Mouse (Mus musculus): ENCODE measurements at regions not wholly inside any gene's neighbourhood (a gene's known extent, or its start where the extent isn't known, plus 50 kb on each side); places are given as distances from the start of the nearest gene placed in this dataset.
A peak's percentile ranks its signal among the peaks of the same experiment; 100 is the strongest.

DNA sequence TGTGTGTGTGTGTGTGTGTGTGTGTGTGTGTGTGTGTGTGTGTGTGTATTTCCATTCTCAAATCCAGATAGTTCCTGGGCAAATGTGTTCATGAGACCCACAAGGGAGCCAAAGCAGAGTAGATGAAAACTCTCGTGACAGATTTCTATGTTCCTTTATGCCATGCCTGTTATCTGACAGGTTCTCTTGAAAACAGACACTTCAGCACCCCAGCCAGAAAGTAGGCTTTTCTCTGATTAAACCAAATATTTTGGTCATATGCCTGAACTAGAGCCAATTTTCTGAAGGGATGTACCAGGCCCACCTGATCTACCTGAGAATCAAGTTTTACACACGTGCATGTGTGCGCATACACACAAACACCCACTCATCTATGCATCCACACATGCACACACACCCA lies 95.5 kb downstream of the Psat1 start:
- ATAC-seq (ENCODE audit: low FRiP score): no peak
- no peaks in the 10 kb centered on the region for H3K27me3 ChIP-seq (replicated peaks)
- H3K36me3 ChIP-seq: no peaks in the 10 kb centered on the region
- H3K27ac ChIP-seq (replicated peaks): no peak overlapping the region
- no peaks in the 10 kb centered on the region for H3K9me3 ChIP-seq (replicated peaks)
- no peak overlapping the region for H3K9ac ChIP-seq (replicated peaks)
- no peak overlapping the region for H3K4me2 ChIP-seq
- 96% methylated on average over 3 of the region's 3 CpGs for WGBS
- H3K4me1 ChIP-seq: no peaks in the 10 kb centered on the region
- H3K4me3 ChIP-seq (replicated peaks): no peak overlapping the region

DNA sequence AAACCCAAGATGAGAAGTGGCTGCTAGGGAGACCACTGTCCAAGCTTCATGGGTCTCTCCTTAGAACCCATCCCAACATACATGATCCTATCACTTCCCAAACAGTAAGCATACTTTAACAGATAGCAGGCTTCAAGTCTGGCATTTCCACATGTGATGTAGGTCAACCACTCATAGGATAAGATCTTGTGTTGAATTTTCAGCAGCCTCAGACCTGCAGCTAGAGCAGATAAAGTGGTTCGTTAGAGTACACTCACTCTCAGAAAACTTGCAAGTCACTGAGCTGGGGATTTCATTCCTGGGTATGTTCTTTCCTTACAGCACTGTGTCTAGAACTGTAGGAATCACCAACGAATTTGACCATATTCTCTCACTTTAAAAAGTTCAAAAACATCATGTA lies 96.4 kb downstream of the Psat1 start:
- Histone ChIP-seq H3K4me3 (replicated peaks) (no peak overlapping the region), H3K9ac (replicated peaks) (no peak overlapping the region), H3K27ac (replicated peaks) (no peak overlapping the region), H3K27me3 (replicated peaks) (no peaks in the 10 kb centered on the region), H3K9me3 (replicated peaks) (no peaks in the 10 kb centered on the region), H3K4me1 (no peaks in the 10 kb centered on the region), H3K4me2 (no peak overlapping the region), H3K36me3 (no peaks in the 10 kb centered on the region)
- 69% methylated on average over 2 of the region's 2 CpGs for WGBS
- no peak for ATAC-seq (ENCODE audit: low FRiP score)

DNA sequence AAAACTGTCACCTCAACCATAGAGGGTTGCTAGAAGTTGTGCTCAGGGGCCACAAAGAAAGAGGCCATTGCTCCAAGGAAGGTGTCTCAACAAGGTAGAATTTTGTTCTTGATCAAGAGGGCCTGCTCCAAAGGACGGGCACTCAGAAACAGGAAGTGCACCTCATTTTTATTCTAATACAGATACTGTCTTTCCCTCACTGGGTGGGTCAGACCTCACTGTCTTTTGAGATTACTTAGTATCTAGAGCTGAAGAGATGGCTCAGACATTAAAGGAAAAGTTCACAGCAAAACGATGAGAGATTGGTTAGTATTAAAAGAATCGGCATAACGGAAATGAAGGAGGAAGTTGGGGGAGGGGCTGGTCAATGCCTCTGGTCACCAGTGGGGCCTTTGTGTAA lies 97.9 kb downstream of the Psat1 start:
- Histone ChIP-seq H3K36me3 (no peaks in the 10 kb centered on the region), H3K9ac (replicated peaks) (no peak overlapping the region), H3K4me1 (no peaks in the 10 kb centered on the region), H3K9me3 (replicated peaks) (no peaks in the 10 kb centered on the region), H3K27me3 (replicated peaks) (no peaks in the 10 kb centered on the region), H3K27ac (replicated peaks) (no peak overlapping the region), H3K4me2 (no peak overlapping the region), H3K4me3 (replicated peaks) (no peak overlapping the region)
- WGBS: 91% methylated on average over 4 of the region's 4 CpGs
- ATAC-seq (ENCODE audit: low FRiP score): no peak

DNA sequence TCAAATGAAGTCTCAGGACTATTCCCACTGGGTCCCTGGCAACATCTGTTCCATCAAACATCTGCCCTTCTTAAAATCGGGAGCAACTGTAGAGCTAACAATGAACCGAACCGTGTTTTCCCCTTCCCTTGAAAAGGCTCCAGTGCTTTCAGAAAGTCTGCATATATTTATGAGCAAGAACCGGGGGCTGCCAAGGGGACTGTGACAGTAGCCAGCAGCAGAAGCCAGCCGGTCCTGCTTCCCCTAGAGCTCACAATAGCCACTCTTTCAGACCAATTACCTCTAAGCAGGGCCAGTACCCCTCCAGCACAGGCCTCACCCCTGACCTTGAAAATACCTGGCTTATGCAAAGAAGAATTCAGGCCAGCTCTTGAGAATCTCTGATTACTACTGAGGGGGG lies 108.8 kb downstream of the Psat1 start:
- Histone ChIP-seq H3K27ac (replicated peaks) (peak overlapping the region; percentile 67; the same call in 1 of the 2 replicates), H3K4me3 (replicated peaks) (no peak overlapping the region), H3K4me2 (no peak overlapping the region), H3K9me3 (replicated peaks) (no peaks in the 10 kb centered on the region), H3K27me3 (replicated peaks) (no peaks in the 10 kb centered on the region), H3K4me1 (peaks cover 27% of the 10 kb centered on the region), H3K36me3 (no peaks in the 10 kb centered on the region), H3K9ac (replicated peaks) (no peak overlapping the region)
- WGBS: 8% methylated on average over 5 of the region's 5 CpGs
- ATAC-seq (ENCODE audit: low FRiP score): no peak

DNA sequence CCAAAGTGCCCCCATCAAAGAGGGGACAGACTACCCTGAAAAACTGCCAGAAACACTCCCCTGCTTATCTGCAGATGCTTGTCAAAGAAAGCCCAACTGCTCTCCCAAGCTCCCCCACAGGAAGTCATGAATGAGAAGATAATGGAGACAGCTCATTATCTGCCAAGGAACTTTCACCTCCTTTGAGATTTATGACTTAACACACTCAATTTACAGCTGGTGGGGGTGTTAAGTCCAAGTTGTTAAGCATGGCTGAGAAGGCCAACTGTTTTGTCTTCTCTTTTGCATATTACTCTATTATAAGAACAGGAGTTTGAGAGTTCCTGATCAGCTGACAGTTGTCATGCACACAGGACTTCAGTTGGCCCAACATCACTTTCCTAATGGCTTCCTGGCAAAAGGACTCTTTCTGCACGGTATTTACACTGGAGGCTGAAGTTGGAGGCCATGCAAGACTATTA lies 109.4 kb downstream of the Psat1 start:
- no peak overlapping the region for H3K4me2 ChIP-seq
- peak; percentile 39; the same call in 1 of the 2 replicates for ATAC-seq (ENCODE audit: low FRiP score)

DNA sequence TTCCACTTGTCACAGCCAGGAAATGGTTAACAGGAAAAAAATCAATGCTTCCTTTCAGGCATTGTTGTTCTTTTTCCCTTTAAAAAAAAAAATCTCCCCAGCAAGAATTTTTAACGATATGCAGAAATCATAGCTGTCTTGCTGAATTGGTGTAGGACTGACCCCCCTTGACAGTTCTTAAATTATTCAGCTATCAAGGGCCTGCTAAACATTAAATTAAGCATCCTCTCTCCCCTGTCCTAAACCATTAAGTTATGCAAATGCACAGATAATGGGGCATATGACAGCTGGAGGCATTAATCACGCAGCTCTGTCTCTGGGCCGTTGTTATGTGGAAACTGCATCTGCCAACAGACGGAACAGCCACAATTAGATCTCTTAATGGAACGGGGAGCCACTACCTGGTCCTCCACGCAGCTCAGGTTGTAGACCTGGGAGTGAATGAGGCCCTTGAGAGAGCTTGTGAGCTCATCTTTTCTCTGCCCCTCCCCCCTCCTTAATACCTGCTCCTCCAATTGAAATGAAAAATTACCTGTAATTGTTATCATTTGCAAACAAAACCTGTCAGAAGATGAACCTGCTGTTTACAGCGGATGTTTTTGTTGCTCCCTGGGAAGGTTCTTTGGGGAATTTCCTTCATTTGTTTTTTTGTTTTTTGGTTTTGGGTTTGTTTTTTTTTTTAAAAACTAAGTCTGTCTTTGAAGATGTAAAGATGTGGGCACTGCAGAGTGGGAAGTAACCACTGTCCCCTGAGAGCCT lies 110.0 kb downstream of the Psat1 start:
- no peaks in the 10 kb centered on the region for H3K36me3 ChIP-seq
- no peaks in the 10 kb centered on the region for H3K27me3 ChIP-seq (replicated peaks)
- WGBS: 2% methylated on average over 7 of the region's 7 CpGs
- H3K9ac ChIP-seq (replicated peaks): no peak overlapping the region
- peak overlapping the region; percentile 67 for H3K27ac ChIP-seq (replicated peaks)
- ATAC-seq (ENCODE audit: low FRiP score): peak; percentile 89
- H3K4me3 ChIP-seq (replicated peaks): no peak overlapping the region
- no peaks in the 10 kb centered on the region for H3K9me3 ChIP-seq (replicated peaks)
- peak overlapping the region; percentile 39 for H3K4me2 ChIP-seq
- H3K4me1 ChIP-seq: peaks cover 27% of the 10 kb centered on the region

More for the DNA sequence above, 109.4 kb downstream of the Psat1 start:
- Histone ChIP-seq H3K27me3 (replicated peaks) (no peaks in the 10 kb centered on the region), H3K36me3 (no peaks in the 10 kb centered on the region), H3K9me3 (replicated peaks) (no peaks in the 10 kb centered on the region), H3K27ac (replicated peaks) (peak overlapping the region; percentile 67), H3K9ac (replicated peaks) (no peak overlapping the region), H3K4me1 (peaks cover 27% of the 10 kb centered on the region), H3K4me3 (replicated peaks) (no peak overlapping the region)
- 5% methylated on average over 1 of the region's 1 CpGs for WGBS

DNA sequence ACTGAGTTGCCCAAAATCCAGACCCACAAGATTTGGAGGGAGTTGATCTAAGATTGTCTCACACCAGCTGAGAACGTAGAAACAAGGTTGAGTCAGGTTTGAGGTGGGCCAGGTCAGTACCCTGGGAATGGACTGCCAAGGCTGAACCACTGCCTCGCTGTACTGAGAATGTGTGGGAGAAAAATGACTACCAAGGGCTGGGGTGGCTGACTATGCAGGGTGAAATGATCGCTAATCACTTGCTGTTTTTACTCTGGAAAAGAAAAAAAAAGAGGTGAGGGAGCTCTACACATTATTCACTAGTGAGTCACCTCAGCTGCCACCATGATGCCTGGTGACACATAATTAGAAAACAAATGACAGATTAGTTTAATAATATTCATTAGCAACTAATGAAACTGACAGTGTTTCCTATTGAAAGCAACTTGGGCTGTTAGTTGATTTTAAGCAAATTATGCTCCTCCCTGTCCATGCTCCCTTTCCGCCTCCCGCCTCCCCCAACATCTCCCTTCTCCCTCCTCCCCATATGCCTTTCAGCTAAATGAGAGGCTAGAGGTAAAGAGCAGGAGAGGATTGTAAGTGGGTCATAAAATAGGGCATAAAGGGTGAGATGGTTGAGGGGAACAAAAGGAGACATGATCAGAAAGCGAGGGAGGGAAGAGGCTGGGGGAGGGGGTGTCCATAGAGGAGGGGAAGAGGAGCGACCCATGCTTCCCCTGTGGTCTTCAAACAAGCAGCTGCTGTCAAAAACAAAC lies 110.8 kb downstream of the Psat1 start:
- Histone ChIP-seq H3K9me3 (replicated peaks) (no peaks in the 10 kb centered on the region), H3K4me3 (replicated peaks) (no peak overlapping the region), H3K9ac (replicated peaks) (no peak overlapping the region), H3K36me3 (no peaks in the 10 kb centered on the region), H3K27me3 (replicated peaks) (no peaks in the 10 kb centered on the region), H3K4me2 (peak overlapping the region; percentile 39), H3K27ac (replicated peaks) (peak overlapping the region; percentile 67), H3K4me1 (peaks cover 27% of the 10 kb centered on the region)
- ATAC-seq (ENCODE audit: low FRiP score): peak; percentile 39
- WGBS: 14% methylated on average over 7 of the region's 7 CpGs

DNA sequence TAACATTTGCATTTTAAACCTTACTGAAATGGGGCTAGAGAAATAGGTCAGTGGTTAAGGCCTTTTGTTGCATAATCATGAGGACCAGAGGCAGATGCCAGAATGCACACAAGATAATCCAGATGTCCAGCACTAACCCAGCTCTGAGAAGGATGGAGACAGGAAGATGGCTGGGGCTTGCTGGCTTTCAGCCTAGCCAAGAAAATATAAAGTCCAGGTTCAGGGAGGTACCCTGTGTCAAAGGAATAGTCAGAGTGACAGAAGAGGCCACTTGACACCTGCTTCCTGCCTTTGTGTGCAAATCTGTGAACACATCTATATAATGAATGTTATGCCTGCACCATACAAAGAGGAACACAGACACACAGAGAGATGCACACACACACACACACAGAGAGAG lies 116.8 kb downstream of the Psat1 start:
- H3K27me3 ChIP-seq (replicated peaks): no peaks in the 10 kb centered on the region
- no peak overlapping the region for H3K27ac ChIP-seq (replicated peaks)
- H3K9me3 ChIP-seq (replicated peaks): no peaks in the 10 kb centered on the region
- H3K4me1 ChIP-seq: peaks cover 6% of the 10 kb centered on the region
- no peak for ATAC-seq (ENCODE audit: low FRiP score)
- no peak overlapping the region for H3K9ac ChIP-seq (replicated peaks)
- no peaks in the 10 kb centered on the region for H3K36me3 ChIP-seq
- no peak overlapping the region for H3K4me3 ChIP-seq (replicated peaks)
- no peak overlapping the region for H3K4me2 ChIP-seq

DNA sequence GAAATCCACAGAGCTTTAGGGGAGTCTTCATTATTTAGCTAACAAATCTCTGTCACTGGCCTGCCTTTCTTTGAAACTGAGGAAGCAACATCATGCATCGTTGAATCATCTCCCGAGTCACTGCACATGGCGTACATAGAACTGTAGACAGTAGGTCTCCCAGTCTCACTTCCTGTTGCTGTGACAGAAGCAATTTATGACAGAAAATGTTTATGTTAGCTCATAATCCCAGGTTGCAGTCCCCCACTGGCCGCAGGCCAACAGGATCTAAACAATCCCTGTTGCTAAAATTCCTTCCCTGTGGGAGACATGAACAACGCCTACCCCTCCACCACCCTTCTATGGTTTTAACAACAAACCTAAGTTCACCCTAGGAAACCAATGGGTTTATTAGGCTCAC lies 118.0 kb downstream of the Psat1 start:
- Histone ChIP-seq H3K36me3 (no peaks in the 10 kb centered on the region), H3K4me2 (no peak overlapping the region), H3K9me3 (replicated peaks) (no peaks in the 10 kb centered on the region), H3K4me1 (peaks cover 6% of the 10 kb centered on the region), H3K9ac (replicated peaks) (no peak overlapping the region), H3K4me3 (replicated peaks) (no peak overlapping the region), H3K27me3 (replicated peaks) (no peaks in the 10 kb centered on the region), H3K27ac (replicated peaks) (no peak overlapping the region)
- no peak for ATAC-seq (ENCODE audit: low FRiP score)
- 70% methylated on average over 5 of the region's 5 CpGs for WGBS

DNA sequence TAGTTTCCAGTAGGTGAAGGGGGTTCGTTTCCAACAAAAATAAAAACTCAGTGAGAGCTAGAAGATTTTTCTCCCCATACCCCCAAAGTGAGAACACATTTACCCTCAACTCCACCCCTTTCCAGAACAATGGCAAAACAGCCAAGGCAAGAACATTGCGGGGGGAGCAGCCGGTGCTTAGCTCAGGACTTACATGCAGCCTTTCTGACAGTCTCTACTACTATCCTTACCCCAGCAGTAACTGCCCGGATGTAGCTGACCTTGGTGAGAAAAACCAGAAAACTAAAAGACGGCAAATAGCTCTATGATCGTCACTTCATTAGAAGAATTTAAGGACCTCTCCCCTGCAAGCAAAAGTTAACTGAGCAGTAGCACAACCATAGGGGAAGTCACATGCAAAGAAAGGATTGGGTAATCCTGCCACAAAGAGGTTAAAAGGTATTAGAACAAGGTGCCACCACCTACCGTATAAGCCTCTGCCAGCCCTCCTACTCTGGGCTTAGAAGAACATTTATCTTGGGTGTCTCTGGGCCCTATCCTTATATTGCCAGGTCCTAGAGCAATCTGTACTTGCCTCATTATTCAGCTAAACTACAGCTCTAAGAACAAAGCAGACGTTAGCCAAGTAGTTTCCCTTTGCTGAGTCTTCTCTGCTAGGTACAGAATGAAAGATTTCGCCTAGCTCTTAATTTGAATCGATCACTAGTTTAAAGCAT lies 119.0 kb downstream of the Psat1 start:
- H3K27me3 ChIP-seq (replicated peaks): no peaks in the 10 kb centered on the region
- H3K9me3 ChIP-seq (replicated peaks): no peaks in the 10 kb centered on the region
- no peak overlapping the region for H3K27ac ChIP-seq (replicated peaks)
- H3K4me3 ChIP-seq (replicated peaks): no peak overlapping the region
- 54% methylated on average over 10 of the region's 10 CpGs for WGBS
- H3K4me1 ChIP-seq: peaks cover 6% of the 10 kb centered on the region
- H3K36me3 ChIP-seq: no peaks in the 10 kb centered on the region
- H3K9ac ChIP-seq (replicated peaks): no peak overlapping the region
- ATAC-seq (ENCODE audit: low FRiP score): no peak
- H3K4me2 ChIP-seq: no peak overlapping the region

DNA sequence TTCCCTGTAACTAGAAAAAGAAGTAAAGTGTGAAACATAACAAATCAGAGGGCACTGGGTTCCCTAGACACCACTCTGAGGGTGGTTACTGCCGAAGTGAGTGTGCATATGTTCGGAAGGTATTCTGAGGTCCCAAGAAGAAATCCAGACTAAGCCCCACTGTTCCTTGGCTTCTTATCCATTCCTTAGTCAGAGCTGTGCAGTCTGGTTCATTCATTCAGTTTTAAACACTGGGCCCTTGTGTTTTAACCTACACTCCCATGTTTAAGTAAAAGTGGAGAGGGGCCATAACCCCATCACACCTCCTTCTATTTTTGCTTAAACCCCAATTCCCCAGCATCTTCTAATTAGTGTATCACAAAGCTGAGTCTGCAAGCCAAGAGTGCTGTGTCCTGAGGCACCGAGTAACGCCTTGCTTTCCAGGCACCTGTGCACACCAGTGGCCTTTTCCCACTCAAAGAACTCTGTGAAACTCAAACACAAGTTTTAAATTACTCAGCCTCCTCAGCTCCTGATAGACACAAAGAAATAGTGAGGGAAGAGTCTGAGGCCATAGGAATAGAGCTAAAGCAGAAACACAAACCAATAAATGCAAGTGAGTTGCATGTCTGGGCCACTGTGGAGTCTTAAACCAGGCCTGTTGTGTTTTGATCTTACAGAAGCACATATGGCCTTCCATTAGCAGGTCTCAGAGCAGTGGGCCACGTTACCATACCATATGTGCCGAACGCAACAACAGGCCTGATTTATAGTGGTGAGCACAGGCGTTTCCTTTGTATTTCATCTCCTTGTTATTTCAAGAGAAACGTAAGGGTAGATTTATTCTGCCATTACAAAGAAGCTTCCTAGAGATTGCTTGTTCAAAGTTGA lies 119.8 kb downstream of the Psat1 start:
- ATAC-seq (ENCODE audit: low FRiP score): peak; percentile 66; the same call in 1 of the 2 replicates
- Histone ChIP-seq H3K36me3 (no peaks in the 10 kb centered on the region), H3K27me3 (replicated peaks) (no peaks in the 10 kb centered on the region), H3K4me1 (peaks cover 6% of the 10 kb centered on the region), H3K9me3 (replicated peaks) (no peaks in the 10 kb centered on the region), H3K9ac (replicated peaks) (no peak overlapping the region), H3K4me3 (replicated peaks) (no peak overlapping the region), H3K4me2 (no peak overlapping the region), H3K27ac (replicated peaks) (no peak overlapping the region)
- 40% methylated on average over 9 of the region's 9 CpGs for WGBS

Measured in neural tube, embryonic 15.5 days (tissue).